Mouse (Mus musculus): Measurements from ENCODE around the gene Olfr124. TPM values are rescaled to one million over a fixed set of nuclear protein-coding genes. Genes with fewer than 3 reads are reported as not detected.

Gene Olfr124
- total RNA-seq (2021): not detected
- long read RNA-seq, experiment 1: 0 reads
- long read RNA-seq, experiment 2: 0 reads

GRCm38 (mm10) chr17:37799588-37799987, at the start of gene Olfr124:
Gene Olfr124 (plus strand): TSS chr17:37799888.
- DNase-seq: no peak

GRCm38 (mm10) chr17:37768307-37768706, 31.4 kb upstream of the Olfr124 start, which contains the start of gene Olfr122:
Gene Olfr122 (plus strand): TSS chr17:37768607.
- DNase-seq: no peak

- DNase-seq: no peak
Measured at GRCm38 (mm10) chr17:37793229-37793628, 6.5 kb upstream of the Olfr124 start, which contains the start of gene Olfr123. Gene Olfr123 (plus strand): TSS chr17:37793529.

- DNase-seq: no peak
Measured at GRCm38 (mm10) chr17:37832649-37833048, 33.0 kb downstream of the Olfr124 start, which contains the start of gene Olfr125. Gene Olfr125 (plus strand): TSS chr17:37832949.

GRCm38 (mm10) chr17:37847183-37847582, 47.5 kb downstream of the Olfr124 start, which contains the start of gene Olfr126:
Gene Olfr126 (plus strand): TSS chr17:37847483.
- no peak for DNase-seq

Other genes with a start within 250 kb of the Olfr124 start
- gene Olfr112, start 230.4 kb upstream of the Olfr124 start, total RNA-seq (2021): not detected
- gene Olfr113, start 222.2 kb upstream of the Olfr124 start, total RNA-seq (2021): not detected
- not detected for gene Olfr114, start 207.1 kb upstream of the Olfr124 start, total RNA-seq (2021)
- not detected for gene Olfr115, start 172.8 kb upstream of the Olfr124 start, total RNA-seq (2021)
- not detected for gene Olfr116, start 172.7 kb upstream of the Olfr124 start, total RNA-seq (2021)
- gene Olfr117, start 136.1 kb upstream of the Olfr124 start, total RNA-seq (2021): not detected
- gene Olfr118, start 132.9 kb upstream of the Olfr124 start, total RNA-seq (2021): not detected
- not detected for gene Olfr119, start 103.3 kb upstream of the Olfr124 start, total RNA-seq (2021)
- not detected for gene Olfr120, start 78.1 kb upstream of the Olfr124 start, total RNA-seq (2021)
- not detected for gene Olfr121, start 51.0 kb upstream of the Olfr124 start, total RNA-seq (2021)
- gene Olfr122, start 31.3 kb upstream of the Olfr124 start, total RNA-seq (2021): not detected
- gene Olfr123, start 6.4 kb upstream of the Olfr124 start, total RNA-seq (2021): not detected
- gene Olfr125, start 33.1 kb downstream of the Olfr124 start, total RNA-seq (2021): not detected
- gene Olfr126, start 47.6 kb downstream of the Olfr124 start, total RNA-seq (2021): not detected
- gene Olfr127, start 100.5 kb downstream of the Olfr124 start, total RNA-seq (2021): not detected
- not detected for gene Olfr128, start 120.7 kb downstream of the Olfr124 start, total RNA-seq (2021)
- not detected for gene Olfr761, start 153.2 kb downstream of the Olfr124 start, total RNA-seq (2021)